Mouse (Mus musculus) hindbrain, postnatal 0 days (tissue): Measurements from ENCODE around the gene Stk10. TPM values are rescaled to one million over a fixed set of nuclear protein-coding genes. Genes with fewer than 3 reads are reported as not detected.

Source experiments
- ATAC-seq: fragments of 200-750 bp; cut with Nextera tagmentation; 2 replicates; pipeline ENCODE4 v1.8.0; 2017; ENCODE audit warnings: mild to moderate bottlenecking, moderate TSS enrichment, moderate library complexity
- DNase-seq: peaks from one replicate; pipeline ENCODE4 v3.0.0-alpha.2; 2015; ENCODE audit warnings: low spot score
- H3K27ac ChIP-seq: fragments of 300-500 bp; sonication (generic); 2 replicates; pipeline ENCODE4 v1.5.1; 2014; ENCODE audit warnings: mild to moderate bottlenecking
- H3K27me3 ChIP-seq: fragments of 300-500 bp; sonication (generic); 2 replicates; pipeline ENCODE4 v1.6.1; 2014; ENCODE audit warnings: low read length, mixed read lengths; ENCODE audit not compliant: insufficient read depth
- H3K36me3 ChIP-seq: fragments of 300-500 bp; sonication (generic); 2 replicates; pipeline ENCODE4 v1.6.1; 2014; ENCODE audit warnings: low read length, mixed read lengths; ENCODE audit not compliant: insufficient read depth
- H3K4me1 ChIP-seq: fragments of 300-500 bp; sonication (generic); 2 replicates; pipeline ENCODE4 v1.6.1; 2014; ENCODE audit warnings: antibody characterized with exemption, low read length, mixed read lengths; ENCODE audit not compliant: insufficient read depth
- H3K4me2 ChIP-seq: fragments of 300-500 bp; sonication (generic); 2 replicates; pipeline ENCODE4 v1.6.1; 2014; ENCODE audit warnings: low read depth, mild to moderate bottlenecking, low read length, moderate library complexity, mixed read lengths
- H3K4me3 ChIP-seq: fragments of 300-500 bp; sonication (generic); 2 replicates; pipeline ENCODE4 v1.5.1; 2014; ENCODE audit warnings: low read length
- H3K9ac ChIP-seq: fragments of 300-500 bp; sonication (generic); replicated peaks from 2 replicates; pipeline ENCODE4 v1.6.1; 2014; ENCODE audit warnings: mild to moderate bottlenecking, low read length, moderate library complexity, mixed read lengths
- H3K9me3 ChIP-seq: fragments of 300-500 bp; sonication (generic); 2 replicates; pipeline ENCODE4 v1.6.1; 2016; ENCODE audit warnings: low read length, mixed read lengths
- CTCF ChIP-seq: IDR thresholded peaks from 2 replicates; pipeline ENCODE4 v1.5.1; 2016; ENCODE audit warnings: antibody characterized with exemption, control low read depth, low read depth
- WGBS: fragments of 180-500 bp; shearing (Covaris S2); extraction: QIAGEN DNeasy Blood & Tissue Kit; methylation state at CpG from one replicate; pipeline ENCODE4 v1.1.7; 2014; 5-methylcytosine and 5-hydroxymethylcytosine counted together
- polyA plus RNA-seq: library from polyadenylated mRNA; unstranded; fragments of >200 nt; fragmentation: Nextera tagmentation; extraction: Ambion mirVana; gene quantifications from 2 replicates; pipeline ENCODE4 v1.2.1, GENCODE M21; 2015
- total RNA-seq: library from RNA; depleted of rRNA; stranded (reverse); fragments of >200 nt; gene quantifications from 2 replicates; pipeline ENCODE4 v1.2.3, GENCODE M21; 2014

The Stk10 gene
- total and polyA plus RNA-seq, 2 experiments from 2014 or later, result 1.2 to 4.5 TPM

GRCm38 (mm10) chr11:32553311-32554140 lies 20.4 kb downstream of the Stk10 start:
- H3K36me3 ChIP-seq, result no peaks in the 10 kb centered on the region
- no peak overlapping the region for H3K4me2 ChIP-seq
- H3K9me3 ChIP-seq, result no peaks in the 10 kb centered on the region
- no peak for ATAC-seq
- peaks cover 7% of the 10 kb centered on the region for H3K4me1 ChIP-seq
- no peak for DNase-seq
- no peak overlapping the region for H3K27ac ChIP-seq
- WGBS, result 85% methylated on average over 14 of the region's 14 CpGs
- no peak overlapping the region for H3K4me3 ChIP-seq
- H3K9ac ChIP-seq, result no peak overlapping the region
- no peaks in the 10 kb centered on the region for H3K27me3 ChIP-seq
- TF ChIP-seq CTCF, result no peak

GRCm38 (mm10) chr11:32554141-32555091 lies 21.3 kb downstream of the Stk10 start:
- Histone ChIP-seq H3K27me3 (no peaks in the 10 kb centered on the region), H3K9ac (no peak overlapping the region), H3K4me3 (no peak overlapping the region), H3K4me1 (peaks cover 7% of the 10 kb centered on the region), H3K9me3 (no peaks in the 10 kb centered on the region), H3K27ac (no peak overlapping the region), H3K36me3 (no peaks in the 10 kb centered on the region), H3K4me2 (no peak overlapping the region)
- no peak for ATAC-seq
- TF ChIP-seq CTCF, result no peak
- WGBS, result 93% methylated on average over 14 of the region's 14 CpGs
- DNase-seq, result no peak

- Histone ChIP-seq H3K4me3 (no peak overlapping the region), H3K9me3 (no peaks in the 10 kb centered on the region), H3K27me3 (no peaks in the 10 kb centered on the region), H3K4me1 (peaks cover 7% of the 10 kb centered on the region), H3K27ac (no peak overlapping the region), H3K9ac (no peak overlapping the region), H3K4me2 (no peak overlapping the region), H3K36me3 (no peaks in the 10 kb centered on the region)
- 87% methylated on average over 12 of the region's 12 CpGs for WGBS
- TF ChIP-seq CTCF, result no peak
- ATAC-seq (no peak), DNase-seq (no peak)
Observed at GRCm38 (mm10) chr11:32555103-32555689, 22.1 kb downstream of the Stk10 start.

- TF ChIP-seq CTCF, result no peak
- H3K27me3 ChIP-seq, result no peaks in the 10 kb centered on the region
- no peak overlapping the region for H3K27ac ChIP-seq
- DNase-seq (peak; percentile 49), ATAC-seq (peak; percentile 48)
- H3K4me3 ChIP-seq, result no peak overlapping the region
- no peaks in the 10 kb centered on the region for H3K9me3 ChIP-seq
- H3K36me3 ChIP-seq, result no peaks in the 10 kb centered on the region
- H3K9ac ChIP-seq, result no peak overlapping the region
- peaks cover 7% of the 10 kb centered on the region for H3K4me1 ChIP-seq
- no peak overlapping the region for H3K4me2 ChIP-seq
- WGBS, result 61% methylated on average over 10 of the region's 10 CpGs
Observed at GRCm38 (mm10) chr11:32556333-32556990, 23.4 kb downstream of the Stk10 start.

GRCm38 (mm10) chr11:32558026-32558425 lies 24.9 kb downstream of the Stk10 start:
- no peak overlapping the region for H3K27ac ChIP-seq
- no peaks in the 10 kb centered on the region for H3K36me3 ChIP-seq
- DNase-seq (no peak), ATAC-seq (no peak)
- no peak overlapping the region for H3K9ac ChIP-seq
- H3K4me3 ChIP-seq, result no peak overlapping the region
- H3K4me2 ChIP-seq, result no peak overlapping the region
- H3K4me1 ChIP-seq, result no peaks in the 10 kb centered on the region
- no peaks in the 10 kb centered on the region for H3K27me3 ChIP-seq
- H3K9me3 ChIP-seq, result no peaks in the 10 kb centered on the region
- 96% methylated on average over 4 of the region's 4 CpGs for WGBS
- no peak for TF ChIP-seq CTCF

GRCm38 (mm10) chr11:32558677-32559076 lies 25.6 kb downstream of the Stk10 start:
- ATAC-seq, result no peak
- H3K36me3 ChIP-seq, result no peaks in the 10 kb centered on the region
- no peaks in the 10 kb centered on the region for H3K27me3 ChIP-seq
- H3K9me3 ChIP-seq, result no peaks in the 10 kb centered on the region
- 45% methylated on average over 8 of the region's 8 CpGs for WGBS
- no peak overlapping the region for H3K4me2 ChIP-seq
- DNase-seq, result no peak
- no peak for TF ChIP-seq CTCF
- H3K4me1 ChIP-seq, result no peaks in the 10 kb centered on the region
- no peak overlapping the region for H3K9ac ChIP-seq
- no peak overlapping the region for H3K4me3 ChIP-seq
- H3K27ac ChIP-seq, result no peak overlapping the region
